ENCODE assay signal across 7 mouse cellular contexts in genomic region chr5:28093874-28094273, GRCm38 (mm10). TPM values are rescaled to one million over a fixed set of nuclear protein-coding genes. Genes with fewer than 3 reads are reported as not detected.
DNase-seq lines count a peak whose midpoint lies in the region; ATAC-seq and TF ChIP-seq lines count a peak whose summit lies in the region.

No protein-coding gene starts in this region.

- no peak for TF ChIP-seq POLR2A in cortical plate, adult 2 months (IDR thresholded peaks at IDR 0.05; ENCODE audit: extremely low read depth, insufficient read depth, low read length)
- TF ChIP-seq POLR2A in kidney, adult 2 months (IDR thresholded peaks at IDR 0.05; ENCODE audit: low read depth, low read length): no peak

- 22% methylated on average over 4 of the region's 4 CpGs for WGBS in kidney, adult 2 months
- WGBS in limb, embryonic 13.5 days: 26% methylated on average over 4 of the region's 4 CpGs

- no peaks in the 10 kb centered on the region for H3K36me3 ChIP-seq in kidney, adult 2 months (ENCODE audit: control insufficient read depth, insufficient read depth, low read length)
- no peaks in the 10 kb centered on the region for H3K36me3 ChIP-seq in limb, embryonic 13.5 days

- H3K9me3 ChIP-seq in limb, embryonic 13.5 days: no peaks in the 10 kb centered on the region

- no peak overlapping the region for H3K9ac ChIP-seq in limb, embryonic 13.5 days

- H3K4me3 ChIP-seq in cortical plate, adult 2 months (ENCODE audit: insufficient read depth, low read length): no peak overlapping the region
- H3K4me3 ChIP-seq in kidney, adult 2 months (ENCODE audit: insufficient read depth, low read depth, low read length): no peak overlapping the region
- no peak overlapping the region for H3K4me3 ChIP-seq in limb, embryonic 13.5 days

- H3K4me1 ChIP-seq in cortical plate, adult 2 months (ENCODE audit: control insufficient read depth, insufficient read depth, low read length): no peaks in the 10 kb centered on the region
- H3K4me1 ChIP-seq in kidney, adult 2 months (ENCODE audit: control insufficient read depth, insufficient read depth, low read length): no peaks in the 10 kb centered on the region
- H3K4me1 ChIP-seq in limb, embryonic 13.5 days: no peaks in the 10 kb centered on the region

- H3K27me3 ChIP-seq in kidney, adult 2 months (replicated peaks; ENCODE audit: control insufficient read depth, insufficient read depth, low read length): no peaks in the 10 kb centered on the region
- H3K27me3 ChIP-seq in limb, embryonic 13.5 days: no peaks in the 10 kb centered on the region

- peak; percentile 51; the same call in 1 of the 2 replicates for ATAC-seq in limb, embryonic 13.5 days (ENCODE audit: low FRiP score, low read depth)

- intact Hi-C loops in gastrocnemius, postnatal 36 days (cut with DNase I): loop anchor here (1.0 kb wide), 1 partner anchor 99 kb away; no protein-coding TSS in a partner anchor

- H3K4me2 ChIP-seq in limb, embryonic 13.5 days (replicated peaks): no peak overlapping the region

- TF ChIP-seq CTCF in cortical plate, adult 2 months (IDR thresholded peaks at IDR 0.05; ENCODE audit: extremely low read depth, insufficient read depth, low read length): peak; percentile 76
- peak; percentile 81 for TF ChIP-seq CTCF in kidney, adult 2 months (conservative IDR thresholded peaks at IDR 0.05; ENCODE audit: insufficient read depth, insufficient read length, low read depth, low read length)

- peak; percentile 82 to 87 for DNase-seq in adrenal gland, adult 18-20 months (ENCODE audit: low spot score in 2 of 2)
- peak; percentile 68 to 71 for DNase-seq in gastrocnemius, postnatal 36 days
- peak; percentile 71 for DNase-seq in kidney, adult 2 months
- DNase-seq in monocyte, adult 2 months (ENCODE audit: low read depth in 1 of 2, low spot score in 2 of 2): peak; percentile 13 to 65
- DNase-seq in spleen, postnatal 14 days (ENCODE audit: low spot score in 2 of 2): peak; percentile 46 to 71

- H3K27ac ChIP-seq in cortical plate, adult 2 months (ENCODE audit: insufficient read depth, low read length): no peak overlapping the region
- no peak overlapping the region for H3K27ac ChIP-seq in kidney, adult 2 months (ENCODE audit: insufficient read depth, low read depth, low read length)
- no peak overlapping the region for H3K27ac ChIP-seq in limb, embryonic 13.5 days

RNA-seq across cellular contexts. Expression of gene Insig1, which starts 22.7 kb away (rescaled TPM):
- total RNA-seq in adrenal gland, adult 18-20 months (2021): 100 to 1,000 TPM; 143 to 408 TPM
- 91.6 and 92.8 TPM in 2 replicates for polyA plus RNA-seq in cortical plate, adult 2 months (2012; rRNA removed)
- total RNA-seq in gastrocnemius, postnatal 36 days (2021): 10 to 100 TPM in 1 of 2 experiments, 1 to 10 TPM in 1; 7.4 to 11.1 TPM
- polyA plus RNA-seq in kidney, adult 2 months (2012; rRNA removed): 52.0 and 55.3 TPM in 2 replicates
- polyA plus RNA-seq in limb, embryonic 13.5 days (2015; fragmentation: Nextera tagmentation; extraction: Ambion mirVana): 51.6 and 52.6 TPM in 2 replicates
